Mouse (Mus musculus) cerebellum, adult 2 months (tissue): ENCODE data around the gene Slc44a5.

Experiments used
- CTCF ChIP-seq: fragments of 200-500 bp; IDR thresholded peaks from 2 replicates; pipeline ENCODE4 v1.5.1; 2011; ENCODE audit warnings: low read depth, mild to moderate bottlenecking, control low read depth, low read length, moderate library complexity, borderline replicate concordance; ENCODE audit not compliant: insufficient read depth
- POLR2A ChIP-seq: fragments of 200-500 bp; IDR thresholded peaks from 2 replicates; pipeline ENCODE4 v1.6.1; 2011; ENCODE audit warnings: low read length, control low read depth, borderline replicate concordance; ENCODE audit not compliant: insufficient read depth

DNA sequence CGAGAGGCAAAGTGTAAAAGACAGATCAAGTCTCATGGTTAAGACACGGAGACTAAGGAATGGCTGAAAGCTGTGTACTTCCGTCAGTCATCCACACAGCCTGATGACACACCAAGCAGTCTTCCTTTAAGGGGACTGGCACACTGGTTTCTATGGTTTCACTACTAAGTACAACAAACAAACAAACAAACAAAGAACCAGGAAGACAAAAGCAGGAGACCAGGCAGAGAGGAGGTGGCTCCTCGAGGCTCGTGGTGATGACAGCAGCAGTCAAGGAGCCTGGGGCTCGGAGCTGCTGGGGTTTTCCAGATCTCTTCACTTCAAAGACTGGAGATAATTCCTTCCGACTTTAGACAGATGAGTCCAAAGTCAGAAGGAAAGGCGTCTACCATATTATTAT is 33.2 kb upstream of the Slc44a5 start:
- TF ChIP-seq CTCF = no peak
- no peak for TF ChIP-seq POLR2A
